Mouse (Mus musculus): Measurements from ENCODE around the gene Jag2.
A peak's percentile ranks its signal among the peaks of the same experiment; 100 is the strongest.

The Jag2 gene

DNA sequence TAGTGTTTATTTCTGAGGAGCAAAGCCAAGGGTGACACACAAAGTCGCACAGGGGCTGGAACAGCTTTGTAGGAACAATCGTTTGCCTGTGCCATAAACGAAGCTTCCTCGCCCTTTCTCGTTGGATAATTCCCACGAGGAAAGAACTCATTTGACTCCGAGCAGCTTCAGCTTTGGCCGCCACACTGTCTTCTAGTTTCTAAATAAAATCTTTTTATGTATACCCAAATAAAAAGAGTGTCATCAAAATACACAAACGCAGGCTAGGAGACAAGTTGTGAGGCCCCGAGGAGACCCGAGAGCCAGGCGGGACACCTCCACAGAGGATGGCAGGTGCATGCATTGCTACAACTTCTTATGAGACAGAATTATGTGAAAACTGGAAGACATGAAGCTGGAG is 31.2 kb downstream of the Jag2 start:
- DNase-seq: no peak

DNA sequence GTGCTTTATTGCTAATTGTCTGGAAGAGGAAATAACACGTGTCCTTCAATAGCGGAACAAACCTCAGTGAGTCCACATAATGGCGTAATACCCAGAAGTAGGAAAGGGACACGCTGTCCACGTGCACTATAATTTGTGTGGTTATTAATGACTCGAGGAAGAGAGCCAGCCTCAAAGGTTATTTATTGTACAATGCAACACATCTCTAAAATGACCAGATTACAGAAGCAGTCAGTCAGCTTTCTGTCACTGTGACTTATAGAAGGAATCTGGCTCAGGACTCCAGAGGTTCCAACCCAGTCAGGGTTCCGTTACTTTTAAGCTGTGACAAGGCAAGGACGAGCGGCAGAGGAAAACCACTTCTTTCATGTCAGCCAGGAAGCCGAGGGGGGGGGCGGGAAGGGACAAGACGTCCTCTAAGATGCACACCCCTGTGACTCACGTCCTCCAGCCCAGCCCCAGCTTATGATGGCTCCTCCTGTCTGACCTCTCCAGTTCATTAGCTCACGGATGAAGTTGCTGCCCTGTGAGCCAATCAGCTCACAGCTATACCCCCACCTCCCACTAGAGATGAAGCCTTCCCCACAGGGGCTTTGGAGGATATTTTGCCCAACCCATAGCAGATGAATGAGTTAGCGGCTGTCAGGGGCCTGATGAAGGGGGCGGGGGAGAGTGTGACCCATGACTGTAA is 31.9 kb downstream of the Jag2 start:
- DNase-seq: no peak

DNA sequence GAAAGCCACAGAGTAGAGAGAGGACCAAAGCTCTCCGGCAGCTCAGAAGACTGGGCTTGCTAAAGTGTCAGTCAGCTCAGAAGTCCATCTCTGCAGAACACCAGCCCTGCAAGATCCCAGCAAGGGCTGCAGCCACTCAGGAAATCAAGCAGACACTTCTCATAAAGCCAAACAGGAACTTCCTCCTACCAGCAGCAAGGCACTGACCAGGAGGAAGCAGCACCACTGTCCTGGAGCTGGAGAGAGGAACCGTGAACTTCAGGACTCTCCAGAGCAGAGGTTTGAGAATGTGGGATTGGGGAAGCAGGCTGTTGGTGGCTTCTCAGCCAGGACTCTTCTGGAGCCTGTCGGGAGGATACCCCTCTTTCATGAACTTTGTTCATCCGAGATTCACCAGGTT is 34.6 kb downstream of the Jag2 start:
- no peak for DNase-seq

DNA sequence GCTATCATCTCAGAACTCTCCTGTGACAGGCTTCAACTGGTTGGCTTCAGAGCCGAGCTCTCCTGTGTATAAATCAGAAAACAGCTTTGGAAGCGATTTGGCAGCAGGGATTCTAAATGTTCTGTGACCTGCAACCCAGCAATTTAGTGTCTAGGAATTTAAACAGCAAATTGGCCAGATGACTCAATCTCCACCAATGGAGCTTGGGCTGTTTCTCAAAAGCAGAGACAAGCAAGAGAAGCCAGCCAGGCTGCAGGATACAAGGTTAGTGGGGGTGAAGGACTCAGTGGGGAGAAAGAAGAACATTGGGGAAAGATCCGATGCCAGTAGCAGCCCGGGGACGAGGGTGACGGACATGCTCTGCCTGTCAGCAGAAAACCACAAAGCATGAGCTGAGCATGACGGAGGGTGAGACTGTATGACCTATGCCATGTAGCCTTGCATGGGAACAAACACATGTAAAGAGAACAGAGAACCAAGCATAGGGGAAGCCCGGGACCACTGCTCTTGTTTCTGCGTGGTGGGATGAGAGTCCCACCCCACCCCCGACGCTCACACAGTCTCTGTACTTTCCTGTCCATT is 35.2 kb downstream of the Jag2 start:
- DNase-seq: no peak

DNA sequence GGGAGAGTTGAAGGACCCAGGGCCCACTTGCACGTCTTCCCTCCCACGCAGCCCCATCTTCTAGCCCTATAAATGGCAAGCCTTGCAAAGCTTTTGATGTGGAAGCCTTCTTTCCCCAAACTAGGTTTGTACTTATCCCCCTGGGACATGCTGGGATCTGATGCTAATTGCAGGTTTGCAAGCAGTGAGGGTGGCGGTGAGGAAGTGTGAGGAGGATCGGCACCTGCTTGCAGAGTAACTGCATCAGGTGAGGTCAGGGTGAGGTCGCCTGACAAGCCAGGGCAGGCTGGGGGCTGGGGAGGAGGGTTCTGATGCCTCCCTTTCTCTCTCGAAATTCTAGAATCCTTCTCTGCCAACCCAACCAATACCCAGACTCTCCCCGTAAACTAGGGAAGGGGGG is 44.1 kb downstream of the Jag2 start:
- no peak for DNase-seq

DNA sequence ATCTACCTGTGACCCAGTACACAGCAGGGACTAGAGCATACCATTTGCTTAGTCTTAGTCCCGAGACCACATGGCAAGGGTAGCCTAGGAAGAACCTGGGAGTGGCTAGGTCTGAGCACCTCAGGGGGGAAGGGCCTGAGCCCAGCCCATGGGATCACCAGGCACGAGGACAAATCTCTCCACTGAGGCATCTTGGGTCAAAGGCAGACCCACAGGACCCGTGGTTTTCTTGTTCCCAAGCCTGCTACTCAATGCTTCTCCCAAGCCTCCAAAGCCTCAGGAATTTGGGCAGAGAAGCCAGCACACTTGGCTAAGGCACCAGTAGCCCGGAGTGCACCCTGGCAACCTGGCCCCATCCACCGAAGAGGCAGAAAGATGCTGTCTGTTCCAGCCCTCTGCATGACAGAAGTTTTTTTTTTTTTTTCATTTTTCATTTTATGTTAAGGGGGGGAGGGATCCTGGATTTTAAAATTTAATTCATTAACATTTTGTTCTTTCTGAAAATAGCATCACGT is 48.2 kb downstream of the Jag2 start:
- DNase-seq: no peak

DNA sequence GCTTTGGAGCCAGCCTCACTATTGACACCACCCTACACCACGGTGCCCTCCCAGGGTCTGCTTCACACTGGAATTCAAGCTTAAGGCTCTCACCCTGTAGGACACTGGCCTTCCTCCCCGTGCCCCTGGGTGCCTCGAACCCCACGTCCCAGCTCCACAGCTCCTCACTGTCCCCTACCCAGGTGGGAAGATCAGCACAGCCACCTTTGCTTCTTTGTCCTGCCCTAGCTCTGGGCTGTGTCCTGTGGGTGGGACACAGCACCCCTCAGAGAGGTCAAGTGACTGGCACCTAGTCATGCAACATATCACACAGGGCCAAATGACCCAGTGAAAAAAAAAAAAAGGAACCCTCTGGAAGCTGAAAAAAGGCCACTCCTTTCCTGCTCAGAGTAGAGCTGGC is 48.9 kb downstream of the Jag2 start:
- DNase-seq: no peak

DNA sequence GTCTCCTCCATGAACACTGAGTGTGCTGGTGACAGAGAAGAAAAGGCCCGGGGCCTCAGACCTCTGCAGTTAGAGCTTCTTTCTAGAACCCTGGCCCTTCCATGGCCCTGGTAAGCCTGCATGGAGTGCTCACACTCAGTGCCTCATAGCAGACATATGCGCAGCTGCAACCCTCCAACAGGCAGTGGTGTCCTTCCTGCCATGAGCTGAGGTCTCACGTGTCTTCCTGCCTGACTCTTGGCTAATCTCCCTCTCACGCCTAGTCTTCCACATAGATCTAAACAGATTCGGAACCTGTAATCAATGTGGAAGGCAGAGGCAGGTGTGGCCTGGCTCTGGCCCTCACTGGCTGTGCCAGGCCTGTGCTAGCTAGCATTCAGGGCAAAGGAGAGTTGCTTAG is 49.8 kb downstream of the Jag2 start:
- no peak for DNase-seq

DNA sequence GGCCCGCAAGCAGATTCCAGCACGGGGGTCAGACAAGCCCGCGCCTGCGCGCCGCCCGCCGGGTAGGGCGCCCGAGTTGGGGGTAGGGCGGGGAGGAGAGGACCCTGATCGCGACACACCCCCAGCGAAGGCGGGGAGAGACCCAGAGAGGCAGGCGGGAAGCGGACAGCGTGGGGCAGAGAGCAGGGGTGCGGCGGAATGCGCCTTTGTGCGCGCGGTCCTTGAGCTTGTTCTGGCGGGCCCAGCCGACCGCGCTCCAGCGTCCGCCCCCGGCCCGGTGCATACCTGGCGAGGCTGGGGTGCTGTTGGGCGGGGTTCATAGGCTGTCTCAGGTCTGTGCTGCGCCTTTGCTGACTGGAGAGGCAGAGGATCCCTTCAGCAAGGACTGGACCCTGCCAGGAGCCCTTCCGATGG is 52.0 kb downstream of the Jag2 start:
- no peak for DNase-seq

DNA sequence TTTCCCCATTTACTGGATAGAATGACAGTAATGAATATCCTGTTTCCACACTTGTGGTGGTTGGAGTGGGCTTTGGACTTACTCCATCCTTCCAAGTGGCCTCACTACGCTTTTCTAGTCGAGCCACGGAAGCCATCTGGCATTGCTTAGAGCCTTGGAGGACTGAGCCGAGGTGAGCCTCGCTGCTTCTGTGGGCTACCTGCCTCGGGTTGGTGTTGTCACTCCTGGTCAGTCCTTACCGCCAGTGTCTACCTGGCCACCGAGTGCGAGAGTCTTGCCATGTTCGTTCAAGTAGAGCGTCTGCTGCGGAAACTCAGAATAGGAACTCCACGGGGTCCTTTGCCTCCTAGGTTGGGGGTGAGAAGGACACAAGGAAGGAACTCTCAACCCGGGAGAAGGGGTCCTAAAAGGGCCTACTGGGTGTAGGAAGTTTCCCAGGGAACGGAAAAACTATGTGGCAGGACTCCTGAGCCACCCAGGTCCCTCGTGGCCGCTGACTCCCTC is 52.5 kb downstream of the Jag2 start:
- no peak for DNase-seq

DNA sequence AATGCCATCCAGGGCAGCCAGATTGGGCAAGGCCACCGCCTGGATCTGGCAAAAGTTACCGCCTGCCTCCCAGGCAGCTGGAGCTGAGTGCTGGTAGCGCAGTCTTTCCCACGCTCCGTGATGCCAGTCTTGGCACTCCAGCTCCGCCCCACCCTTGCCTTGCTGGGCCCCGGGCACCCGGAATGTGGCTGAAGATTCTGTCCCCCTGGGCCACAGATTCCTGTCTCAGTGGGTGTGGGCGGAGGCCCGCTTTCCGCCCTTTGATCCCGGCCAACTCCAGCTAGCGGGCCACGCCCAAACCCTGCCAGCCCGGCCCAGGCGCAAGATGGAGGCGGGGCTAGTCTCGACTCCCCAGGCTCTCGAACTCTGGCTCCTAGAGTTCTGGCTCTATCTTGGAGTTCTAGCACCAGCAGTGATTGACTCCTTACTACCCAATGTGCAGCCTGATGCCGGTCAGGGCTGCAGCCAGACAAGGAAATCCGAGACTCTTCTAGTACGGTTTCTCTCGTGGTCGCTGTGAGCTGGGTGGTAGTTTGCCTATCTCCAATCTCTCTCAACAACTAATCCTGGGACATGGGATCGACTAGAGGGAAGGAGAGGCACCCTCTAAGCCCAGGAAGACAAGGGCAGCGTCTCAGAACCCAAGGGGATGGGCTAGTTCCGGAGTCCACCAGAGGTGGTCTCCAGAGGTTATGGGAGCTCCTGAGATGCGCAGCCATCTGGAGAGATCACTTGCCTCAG is 53.1 kb downstream of the Jag2 start:
- DNase-seq: no peak

DNA sequence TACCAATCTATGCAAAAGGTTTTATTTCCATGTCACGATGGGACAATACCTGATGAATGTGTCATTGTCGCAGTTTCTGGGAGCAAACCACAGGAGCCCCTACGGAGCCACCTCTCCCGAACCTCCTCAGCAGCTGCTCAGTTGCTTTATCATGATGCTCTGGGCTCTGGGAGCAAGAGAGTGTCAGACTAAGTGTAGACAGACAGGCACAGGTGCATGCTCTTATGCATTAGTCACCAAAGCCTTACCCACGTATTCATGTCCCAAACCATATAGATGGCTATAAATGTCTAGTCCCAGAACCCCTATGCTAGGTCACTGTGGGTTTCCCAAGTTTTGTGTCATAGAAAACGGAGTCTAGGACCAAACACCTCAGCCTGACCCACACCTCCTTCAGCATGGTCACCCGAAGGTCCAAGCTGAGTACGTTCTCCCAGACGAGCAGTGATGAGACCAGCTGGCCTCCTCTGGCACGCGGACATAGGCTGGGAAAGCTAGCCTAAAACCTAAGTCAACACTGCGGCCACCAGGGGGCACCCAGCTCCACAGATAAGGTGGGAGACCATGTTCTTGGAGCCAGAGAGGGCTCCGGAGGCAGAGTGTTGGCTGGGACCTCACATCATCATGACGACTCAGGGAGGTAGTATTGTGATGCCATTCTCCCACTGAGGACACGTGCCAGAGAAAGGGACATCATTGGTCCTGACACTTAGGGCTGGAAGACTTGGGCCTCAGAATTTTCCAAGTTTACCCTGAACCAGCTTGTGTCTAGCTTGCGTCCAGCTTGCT is 54.2 kb downstream of the Jag2 start:
- peak; percentile 79 for DNase-seq

DNA sequence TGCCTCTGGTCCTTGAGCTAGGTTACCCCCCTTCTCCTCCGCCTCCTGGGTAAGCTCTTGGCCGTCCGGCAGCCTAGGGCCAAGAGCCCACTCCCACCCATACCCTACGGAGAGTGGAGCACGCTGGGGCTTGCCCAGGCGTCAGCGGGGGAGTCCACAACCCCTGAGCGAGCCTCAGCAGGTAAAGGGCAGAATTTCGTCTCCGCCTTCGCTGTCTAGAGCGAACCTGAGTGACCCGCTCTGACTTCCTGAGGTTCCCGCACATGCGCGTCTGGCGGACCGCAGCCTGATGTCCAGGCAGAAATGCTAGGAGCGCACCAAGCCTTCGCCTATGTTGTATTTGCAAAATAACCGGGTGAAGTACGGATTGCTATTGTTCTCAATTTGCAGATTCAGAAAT is 55.4 kb downstream of the Jag2 start:
- no peak for DNase-seq

DNA sequence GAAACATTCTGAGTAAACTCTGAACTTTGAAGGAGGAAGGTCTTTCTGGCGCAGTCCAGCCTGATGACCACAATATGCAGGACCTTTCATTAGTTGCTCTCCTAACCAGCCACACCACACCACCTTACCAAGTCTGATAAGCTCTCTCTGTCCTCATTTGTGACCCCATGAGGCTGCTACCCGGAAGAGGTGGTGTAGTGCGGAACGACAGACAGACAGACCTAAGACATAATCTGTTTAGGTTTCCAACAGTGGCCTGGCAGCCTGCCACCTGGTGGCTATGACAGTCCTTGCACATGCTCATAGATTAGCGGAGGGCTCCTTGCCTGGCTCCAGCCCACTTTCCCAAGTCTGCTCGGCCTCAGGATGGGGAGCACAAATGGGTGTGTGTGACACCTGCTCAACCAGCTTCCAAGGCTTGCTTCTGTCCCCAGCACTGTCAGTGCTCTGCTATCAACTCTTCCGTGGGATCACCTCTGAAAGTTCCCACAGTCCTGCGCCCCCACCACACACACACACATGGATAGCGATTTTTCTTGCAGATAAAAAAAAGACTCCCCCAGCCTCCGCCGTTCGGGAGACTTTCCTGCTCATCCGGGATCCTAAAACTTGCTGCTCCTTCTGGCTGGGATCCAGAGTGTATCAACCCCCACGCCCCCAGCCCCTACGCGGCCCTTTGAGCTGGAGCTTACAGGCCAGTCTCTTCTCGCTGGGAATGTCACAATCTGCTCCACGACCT is 56.0 kb downstream of the Jag2 start:
- DNase-seq: no peak

DNA sequence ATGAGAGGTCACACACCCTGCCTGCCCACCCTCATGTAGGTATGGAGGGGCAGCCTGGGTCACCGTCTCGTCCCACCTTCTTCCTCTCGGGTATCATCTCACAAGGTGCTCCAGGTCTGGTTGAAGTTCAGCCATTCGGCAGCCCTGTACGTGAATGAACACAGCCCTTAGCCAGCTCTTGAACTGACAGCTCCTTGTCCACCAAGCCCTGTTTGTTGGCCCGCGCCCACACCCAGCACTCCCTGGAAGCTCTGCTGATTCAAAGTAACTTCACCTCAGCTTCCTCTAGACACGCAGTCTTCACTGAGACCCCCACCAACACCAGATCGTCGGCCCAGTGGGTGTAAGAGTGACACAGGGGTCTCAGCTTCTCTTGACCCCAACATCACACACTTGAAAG is 56.6 kb downstream of the Jag2 start:
- DNase-seq: no peak

DNA sequence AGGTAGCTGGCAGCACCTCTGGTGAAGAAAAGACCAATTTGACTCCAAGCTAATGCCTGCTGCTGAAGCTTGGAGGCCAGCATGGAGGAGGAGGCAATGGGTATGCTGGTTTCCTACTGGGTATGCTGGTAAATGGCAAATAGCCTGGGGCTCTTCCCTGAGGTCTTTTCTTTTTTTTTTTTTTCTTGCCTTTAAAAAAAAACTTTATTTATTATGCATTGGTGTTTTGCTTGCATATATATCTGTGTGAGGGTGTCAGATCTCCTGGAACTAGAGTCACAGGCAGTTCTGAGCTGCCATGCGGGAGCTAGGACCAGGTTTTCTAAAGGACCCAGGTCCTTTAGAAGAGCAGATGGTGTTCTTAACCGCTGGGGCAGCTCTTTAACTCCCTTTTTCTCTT is 58.3 kb downstream of the Jag2 start:
- DNase-seq: no peak

DNA sequence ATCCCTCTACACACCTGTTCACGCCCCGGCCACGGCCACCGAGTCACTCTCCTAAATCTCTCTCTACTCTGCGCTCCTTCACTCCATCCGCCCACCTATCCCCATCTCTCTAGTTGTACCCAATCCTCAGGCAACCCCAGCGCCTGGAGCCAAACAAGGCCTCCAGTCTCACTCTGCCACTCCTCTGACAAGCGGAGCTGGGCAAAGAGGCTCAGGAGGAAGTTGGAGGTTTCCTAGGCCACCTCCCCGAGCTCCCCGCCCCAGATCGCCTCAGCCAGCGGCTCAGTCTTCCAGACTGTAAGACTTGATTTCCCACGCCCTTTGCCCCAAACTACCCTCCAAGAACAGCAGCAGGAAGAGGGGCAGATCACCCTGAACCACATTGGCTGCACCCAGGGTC is 58.8 kb downstream of the Jag2 start:
- no peak for DNase-seq

DNA sequence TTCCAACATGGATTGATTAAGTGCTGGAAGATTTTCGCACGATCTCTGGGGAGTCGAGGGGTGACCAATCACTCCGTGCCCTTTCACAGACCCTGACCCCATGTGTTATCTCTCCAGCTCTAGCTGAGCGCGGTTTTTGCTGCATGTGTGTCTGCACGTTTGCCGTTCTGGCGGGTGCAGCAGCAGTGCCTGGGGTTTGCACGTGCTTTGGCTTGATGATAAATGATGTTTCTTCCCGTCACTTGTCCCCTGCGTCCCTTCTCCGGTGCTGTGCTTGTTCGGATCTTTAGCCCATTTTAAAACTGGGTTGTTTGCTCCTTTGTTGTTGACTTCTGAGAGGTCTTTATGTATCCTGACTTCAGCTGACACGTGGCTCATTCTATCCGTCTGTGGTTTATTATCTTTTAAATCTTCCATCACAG is 59.8 kb downstream of the Jag2 start:
- DNase-seq: no peak

DNA sequence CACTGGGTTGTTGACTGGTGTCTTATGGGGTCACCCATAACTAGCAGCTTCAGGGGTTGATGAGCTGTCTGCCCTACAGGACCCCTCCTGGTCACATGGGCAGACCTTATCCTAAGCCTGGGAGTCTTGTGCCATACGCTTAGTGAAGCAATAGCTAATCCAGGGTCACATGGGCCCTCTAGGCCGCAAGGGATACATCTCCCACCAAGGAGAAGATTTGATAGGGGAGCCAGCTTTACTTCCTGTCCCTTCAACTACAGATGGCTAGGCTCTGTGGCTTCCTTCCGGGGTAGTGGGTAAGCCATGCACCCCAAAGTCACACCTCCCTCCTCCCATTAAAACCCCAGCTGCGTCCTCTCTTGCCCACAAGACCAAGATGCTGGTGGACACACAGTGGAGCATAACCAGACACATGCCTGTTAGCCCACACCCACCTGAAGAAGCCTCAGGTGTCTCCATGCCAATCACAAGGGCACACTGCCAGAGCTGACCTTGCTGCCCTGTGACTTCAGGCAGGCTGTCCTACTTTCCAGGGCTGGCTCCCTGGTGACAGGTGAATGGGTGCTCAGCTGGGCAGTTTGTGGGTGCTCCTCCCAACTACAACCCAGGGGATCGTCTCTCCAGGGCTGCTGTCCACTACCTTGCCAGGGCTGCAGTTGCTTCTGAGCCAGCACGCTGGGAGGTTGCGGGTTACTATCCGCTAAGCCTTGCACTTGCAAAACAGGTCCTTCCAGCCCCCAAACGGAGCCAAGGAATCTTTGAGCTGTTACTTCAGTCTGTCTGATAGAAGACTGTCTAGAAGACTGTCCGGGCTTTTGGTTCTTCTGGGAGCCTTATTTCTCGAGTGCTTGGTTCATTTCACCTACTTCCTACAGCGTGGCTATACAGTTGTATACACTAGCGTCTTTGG is 61.1 kb downstream of the Jag2 start, which contains the start of gene Gpr132:
Gene Gpr132 (minus strand): TSS at position 51 of the 910 bp plus-strand sequence.
- DNase-seq: no peak

DNA sequence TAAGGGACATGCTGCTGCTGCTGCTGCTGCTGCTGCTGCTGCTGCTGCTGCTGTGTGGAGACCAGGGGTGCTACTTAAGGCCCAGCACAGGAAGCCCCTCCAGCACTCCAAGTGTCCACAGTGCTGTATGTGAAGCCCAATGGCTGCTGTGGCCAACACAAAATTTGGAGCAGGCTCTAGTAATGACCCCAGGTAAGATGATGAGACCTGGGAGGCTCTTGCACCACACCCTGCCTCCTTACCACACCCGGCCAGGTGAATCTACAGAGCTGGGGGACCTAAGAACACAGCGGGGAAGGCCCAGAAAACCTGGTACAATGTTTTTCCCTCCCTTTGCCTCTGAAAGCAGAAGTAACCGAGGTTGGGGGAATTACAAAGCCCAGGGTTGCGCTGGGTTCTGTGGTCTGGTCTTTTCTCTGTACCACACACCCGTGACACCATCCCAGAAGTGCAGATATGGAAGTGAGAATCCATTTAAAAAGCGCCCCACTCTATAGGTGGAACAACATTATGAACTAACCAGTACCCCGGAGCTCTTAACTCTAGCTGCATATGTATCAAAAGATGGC is 62.4 kb downstream of the Jag2 start:
- DNase-seq: no peak
